Mouse (Mus musculus): ENCODE measurements at regions not wholly inside any gene's neighbourhood (a gene's known extent, or its start where the extent isn't known, plus 50 kb on each side); places are given as distances from the start of the nearest gene placed in this dataset.
"Not testable (repeated sequence)": the region's sequence is repeated elsewhere in the genome, so short reads cannot be mapped to it uniquely, and the experiment has no call there.

DNA sequence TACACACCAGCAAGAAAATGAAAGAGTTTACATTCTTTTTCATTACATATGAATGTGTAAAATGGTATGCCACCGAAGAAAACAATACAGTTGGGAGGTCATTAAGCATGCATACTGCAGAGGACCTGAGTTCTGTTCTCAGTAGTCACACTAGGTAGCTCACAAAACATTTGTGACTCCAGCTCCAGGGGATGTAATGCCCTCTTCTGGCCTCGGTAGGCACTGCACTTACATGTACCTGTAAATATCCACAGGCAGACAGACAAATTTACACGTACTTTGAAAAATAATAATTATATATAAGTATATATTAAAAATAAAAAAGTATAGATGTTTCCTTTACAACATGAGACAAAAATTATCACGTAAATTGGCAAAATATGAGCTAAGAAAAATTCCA is 342.3 kb upstream of the Gm28363 start:
- no peak for DNase-seq

DNA sequence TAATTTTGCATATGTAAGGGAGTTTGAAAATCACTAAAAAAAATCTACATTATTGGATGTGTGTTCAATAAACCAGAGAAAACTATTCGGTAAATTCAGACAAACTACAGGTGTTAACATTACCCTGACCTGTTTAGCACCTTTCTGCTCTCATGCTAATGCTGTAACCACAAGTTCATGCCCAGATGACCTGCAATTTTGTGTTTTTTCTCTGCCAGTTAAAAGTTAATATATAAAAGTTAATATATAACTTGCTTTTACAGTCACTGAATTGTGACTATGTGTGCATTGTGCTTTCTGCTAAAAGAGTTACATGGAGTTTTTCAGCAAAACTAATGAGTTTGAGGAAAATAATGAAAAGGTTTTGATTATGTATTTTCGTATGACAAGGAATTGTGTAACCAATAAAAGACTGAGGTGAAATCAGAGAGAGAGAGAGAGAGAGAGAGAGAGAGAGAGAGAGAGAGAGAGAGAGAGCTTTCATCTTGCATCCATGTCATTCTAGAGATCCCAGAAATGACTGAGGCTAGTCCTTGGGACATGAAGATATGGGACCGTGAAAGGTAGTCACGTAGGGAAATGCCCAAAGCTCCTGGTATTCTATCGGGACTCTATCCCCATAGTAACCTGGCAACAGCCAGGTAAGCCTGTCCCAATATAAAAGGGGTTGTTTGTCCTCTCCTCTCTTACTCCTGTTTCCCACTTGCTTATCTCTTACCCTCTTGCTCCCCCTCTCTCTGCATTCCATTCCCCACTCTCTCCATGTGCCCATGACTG is 340.3 kb upstream of the Gm28363 start:
- no peak for DNase-seq

DNA sequence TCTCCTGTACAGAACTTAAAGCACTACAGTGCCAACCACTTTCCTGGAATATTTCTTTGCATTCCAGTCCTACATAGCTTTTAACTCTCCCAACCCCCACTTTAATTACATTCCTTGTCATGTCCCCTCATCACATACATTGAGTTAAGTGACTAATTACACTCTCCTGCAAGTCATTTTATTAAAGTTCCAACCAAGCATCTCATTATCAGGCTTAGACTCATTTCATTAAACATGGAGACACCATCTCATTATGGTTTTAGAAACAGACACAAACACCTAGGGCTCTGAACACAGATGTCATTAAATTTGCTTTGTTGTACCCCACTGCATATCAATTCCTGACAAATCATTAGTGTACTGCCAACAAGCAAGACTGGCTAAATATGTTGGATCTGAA is 332.9 kb upstream of the Gm28363 start:
- DNase-seq, result no peak

DNA sequence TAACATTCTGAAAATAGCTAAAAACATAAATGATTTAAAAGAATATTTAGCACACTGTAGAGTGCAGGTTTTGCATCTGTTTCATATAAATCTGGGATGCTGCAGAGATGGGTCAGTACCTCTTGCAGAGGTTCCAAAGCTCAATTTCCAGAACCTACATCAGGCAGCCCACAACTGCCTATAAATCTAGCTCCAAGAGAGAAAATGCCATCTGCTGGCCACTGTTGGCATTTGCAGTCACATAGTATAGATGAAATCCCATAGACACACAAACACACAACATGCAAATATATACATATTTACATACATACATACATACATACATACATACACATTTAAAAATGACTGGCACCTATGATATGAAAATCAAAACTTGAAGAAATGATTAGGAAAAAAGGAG is 284.6 kb upstream of the Gm28363 start:
- DNase-seq, result no peak

DNA sequence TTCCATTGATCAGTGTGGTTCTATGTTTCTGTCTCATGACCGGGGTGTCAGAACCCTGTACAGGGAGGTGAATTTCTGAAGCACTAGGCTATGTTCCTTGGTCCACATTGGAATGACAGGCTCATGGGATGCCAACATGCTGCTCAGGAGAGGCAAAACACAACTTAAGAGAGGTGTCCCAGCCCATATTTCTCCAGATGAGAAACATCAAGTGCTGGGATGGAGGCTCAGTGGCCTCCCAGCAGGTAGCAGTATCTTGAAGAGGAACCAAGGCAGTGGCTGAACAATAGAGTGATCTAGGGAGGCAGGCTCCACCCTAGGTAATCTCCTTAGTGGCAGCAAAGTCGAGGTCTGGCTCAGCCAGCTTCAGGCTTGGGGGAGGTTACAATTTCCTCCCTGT is 239.2 kb upstream of the Gm28363 start:
- DNase-seq, result no peak

DNA sequence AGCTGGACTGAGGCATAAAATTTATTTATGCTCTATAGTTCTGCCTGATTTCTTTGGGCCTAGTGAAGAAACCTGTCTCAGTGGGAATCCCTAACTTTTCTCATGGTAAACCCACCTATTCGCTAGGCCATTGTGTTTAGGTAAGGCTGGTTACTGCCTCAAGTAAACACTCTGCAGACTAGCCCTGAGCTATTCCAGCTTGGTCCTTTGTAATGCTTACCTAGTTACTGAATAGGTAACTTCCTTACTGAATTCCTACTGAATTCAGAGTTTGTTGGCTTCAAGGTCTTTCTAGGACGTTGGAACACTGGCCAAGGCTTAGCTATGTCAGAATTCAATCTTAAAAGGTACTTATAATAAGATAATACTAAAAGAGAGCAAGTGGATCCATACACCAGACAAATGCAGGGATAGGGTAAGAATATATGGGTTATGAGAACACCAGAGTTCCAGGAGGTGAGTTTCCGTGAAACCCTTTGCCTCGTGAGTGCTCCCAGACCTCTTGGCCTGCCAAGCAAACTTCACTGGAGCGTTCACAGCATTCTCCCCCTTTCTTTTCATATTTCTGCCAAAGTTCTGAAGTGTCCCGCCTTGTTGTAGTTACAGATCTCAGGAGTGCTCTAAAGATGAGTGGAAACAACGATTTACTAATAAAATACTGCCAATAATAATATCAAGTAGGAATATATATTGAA is 238.6 kb upstream of the Gm28363 start:
- not testable (repeated sequence) for DNase-seq

DNA sequence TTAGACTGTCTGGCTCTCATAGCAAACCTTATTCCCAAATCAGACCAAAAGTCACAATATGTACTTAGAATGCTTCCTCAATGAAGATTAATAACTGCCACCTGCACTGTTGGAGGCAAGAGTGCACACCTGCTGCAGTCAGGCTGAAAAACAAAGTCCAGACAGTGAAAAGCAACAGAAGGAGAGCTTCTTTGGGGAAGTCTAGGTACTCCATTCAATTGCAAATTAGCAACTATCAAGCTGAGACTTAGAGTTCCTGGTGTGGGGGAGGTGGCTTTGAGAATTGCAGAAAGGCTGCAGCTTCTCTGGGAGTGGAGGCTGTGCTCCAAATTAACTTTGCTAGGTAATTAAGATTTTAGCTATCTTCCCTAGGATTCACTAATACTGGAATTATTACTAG is 237.8 kb upstream of the Gm28363 start:
- DNase-seq, result not testable (repeated sequence)

DNA sequence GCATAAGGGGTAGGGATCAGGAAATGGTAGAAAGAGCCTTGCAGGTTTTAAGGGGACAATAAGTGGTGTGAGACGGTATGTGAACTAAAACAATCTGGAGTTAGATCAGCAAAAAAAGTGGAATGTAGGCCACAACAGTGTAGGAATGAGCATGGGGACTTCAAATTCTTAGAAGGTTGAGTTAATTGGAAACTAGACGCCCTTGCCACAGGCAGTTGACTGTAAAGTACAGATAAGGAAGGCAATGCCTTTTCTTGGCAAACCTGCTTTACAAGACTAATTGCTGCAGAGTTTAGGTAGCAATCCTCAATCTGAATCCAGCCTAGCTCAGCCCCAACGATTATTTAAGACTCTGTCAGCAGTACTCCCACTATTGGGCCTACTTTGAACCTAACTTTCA is 206.8 kb upstream of the Gm28363 start:
- DNase-seq, result no peak

DNA sequence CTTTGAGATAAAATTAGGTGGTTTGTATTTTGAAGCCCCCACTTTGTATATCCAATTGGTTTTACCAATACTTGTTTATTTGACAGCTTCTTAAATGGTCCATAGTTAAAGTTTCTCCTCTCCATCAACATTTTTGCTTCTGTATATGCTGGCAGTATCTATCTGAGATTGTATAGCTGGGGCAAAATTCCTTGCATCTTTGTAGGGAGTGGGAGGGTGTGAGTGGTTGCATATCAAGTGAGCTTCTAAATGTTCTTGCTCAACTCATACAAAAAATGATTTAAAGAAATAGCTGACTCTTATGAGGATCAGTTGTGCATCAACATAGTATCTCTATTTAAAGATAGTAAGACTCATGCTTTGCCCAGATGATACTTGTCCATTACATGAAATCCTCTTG is 199.9 kb upstream of the Gm28363 start:
- no peak for DNase-seq

DNA sequence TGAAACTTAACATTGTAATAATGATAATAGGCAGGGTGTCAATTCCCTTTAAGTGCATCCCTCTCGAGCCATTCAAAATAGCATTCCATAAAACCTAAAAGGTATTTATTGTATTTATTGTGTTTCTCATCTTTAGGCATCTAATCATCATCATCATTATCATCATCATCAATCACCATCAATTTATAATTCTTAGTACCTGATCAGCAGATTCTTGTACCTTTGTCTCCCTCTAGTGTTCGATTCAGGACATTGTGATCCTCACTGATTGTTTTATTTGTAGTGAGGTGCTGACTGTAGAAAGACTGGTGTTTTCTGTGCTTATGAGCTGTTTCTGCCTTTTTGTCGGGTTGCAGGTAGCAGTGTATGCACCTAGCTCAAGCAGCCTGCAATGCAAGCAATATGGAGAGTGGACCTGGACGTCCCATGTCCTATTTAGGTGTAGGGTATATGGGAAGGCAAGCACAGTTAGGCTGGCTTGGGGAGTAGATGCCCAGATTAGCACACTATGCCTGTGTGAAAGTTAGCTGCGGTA is 177.4 kb upstream of the Gm28363 start:
- DNase-seq, result peak; percentile 2
